Mouse (Mus musculus) G1E (cell line): ENCODE measurements around the gene Ascc3.

Experiments
- CTCF ChIP-seq: IDR thresholded peaks from 2 replicates; pipeline ENCODE4 v1.5.1; 2012; ENCODE audit warnings: low read depth, low read length, inconsistent platforms, mixed read lengths
- GATA1 ChIP-seq: IDR thresholded peaks from 2 replicates; pipeline ENCODE4 v1.6.1; 2012; ENCODE audit warnings: borderline replicate concordance, low read length, inconsistent platforms, mixed read lengths
- POLR2AphosphoS5 ChIP-seq: IDR thresholded peaks from 2 replicates; pipeline ENCODE4 v1.6.1; 2012; ENCODE audit warnings: low read depth, low read length, inconsistent platforms; ENCODE audit not compliant: insufficient replicate concordance
- TAL1 ChIP-seq: conservative IDR thresholded peaks from 2 replicates; pipeline ENCODE4 v1.6.1; 2012; ENCODE audit warnings: low read depth, low read length, inconsistent platforms, mixed read lengths

DNA sequence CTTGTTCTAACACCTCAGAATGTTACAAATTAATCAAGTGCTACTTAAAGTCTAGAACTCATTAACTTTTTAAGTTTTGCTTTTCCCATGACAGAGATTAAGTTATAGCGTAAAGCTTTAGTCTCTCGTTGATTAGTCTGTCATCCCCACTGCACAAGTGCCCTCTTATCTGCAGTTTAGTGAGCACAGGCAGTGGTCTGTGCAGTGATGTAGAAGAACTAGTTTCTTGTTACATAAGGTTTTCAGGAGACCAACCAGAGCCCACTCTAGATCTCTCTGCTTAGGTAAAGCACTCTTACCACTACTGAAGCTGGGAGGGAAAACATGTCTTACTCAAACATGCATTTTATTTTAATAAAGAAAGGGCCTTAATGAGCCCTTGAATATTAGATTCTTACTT lies 209.1 kb downstream of the Ascc3 start:
- no peak for TF ChIP-seq CTCF
- no peak for TF ChIP-seq POLR2AphosphoS5
- no peak for TF ChIP-seq GATA1
- no peak for TF ChIP-seq TAL1
